Mouse (Mus musculus) embryonic stem cell, embryonic (primary cell): ENCODE measurements around the gene Cryba4.

Experiments
- CTCF ChIA-PET, 4 experiments: fragments of 300-600 bp in 2 of 4; fragments of 350-600 bp in 2 of 4; sonication (Branson Sonifier 250); formaldehyde crosslinking; loops; one replicate each; lab custom pipeline; 2022; ENCODE audit warnings: inconsistent platforms in 2 of 4; lab: Charles Lee
- POLR2A ChIA-PET, 4 experiments: fragments of 300-600 bp in 2 of 4; fragments of 350-600 bp in 2 of 4; sonication (Branson Sonifier 250); formaldehyde crosslinking; loops; one replicate each; lab custom pipeline; 2022; ENCODE audit warnings: antibody characterized with exemption in 4 of 4, inconsistent platforms in 1 of 4; lab: Charles Lee

Cryba4 gene

GRCm38 (mm10) chr5:112259862-112260650 lies 7.7 kb upstream of the Cryba4 start:
- ChIA-PET CTCF (no interaction called here), POLR2A (no interaction called here)

- ChIA-PET POLR2A (no interaction called here), CTCF (no interaction called here)
These were observed 5.6 kb upstream of the Cryba4 start for GRCm38 (mm10) chr5:112257896-112258295.

GRCm38 (mm10) chr5:112256457-112256856 lies 4.1 kb upstream of the Cryba4 start:
- CTCF ChIA-PET = interaction anchor here in 3 of 4 experiments (0.7 to 1.2 kb wide), 3 partner anchors 9 to 999 kb away, joined by 3 to 7 read pairs (median 3); no protein-coding TSS in a partner anchor
- POLR2A ChIA-PET = interaction anchor here in 3 of 4 experiments (0.7 to 1.5 kb wide), 4 partner anchors 15 to 20 kb away, joined by 3 to 5 read pairs (median 4); partner anchors contain the start of gene Tpst2 (in 3 of the 3)

- ChIA-PET CTCF (no interaction called here), POLR2A (no interaction called here)
These were observed 3.1 kb upstream of the Cryba4 start, which contains the start of gene Crybb1 for GRCm38 (mm10) chr5:112255426-112255825. TSS of gene Crybb1 (plus strand) at chr5:112255815.

GRCm38 (mm10) chr5:112254282-112254806 lies 2.0 kb upstream of the Cryba4 start:
- ChIA-PET POLR2A (no interaction called here), CTCF (interaction anchor here in 3 of 4 experiments (0.6 to 1.3 kb wide), 3 partner anchors 14 to 172 kb away, joined by 3 to 5 read pairs (median 3); no protein-coding TSS in a partner anchor)

GRCm38 (mm10) chr5:112253169-112253568 lies 851 bp upstream of the Cryba4 start:
- POLR2A ChIA-PET = interaction anchor here in 1 of 4 experiments (1.0 kb wide), 1 partner anchor 39 kb away, joined by 3 read pairs; no protein-coding TSS in a partner anchor
- CTCF ChIA-PET = interaction anchor here in 2 of 4 experiments (0.7 to 1.3 kb wide), 4 partner anchors 12 to 148 kb away, joined by 4 to 11 read pairs (median 6); no protein-coding TSS in a partner anchor

GRCm38 (mm10) chr5:112249106-112249505 lies 3.2 kb downstream of the Cryba4 start:
- ChIA-PET CTCF (interaction anchor here in 2 of 4 experiments (0.7 to 1.4 kb wide), 4 partner anchors 8 to 976 kb away, joined by 3 to 9 read pairs (median 5); no protein-coding TSS in a partner anchor), POLR2A (interaction anchor here in 1 of 4 experiments (1.0 to 1.5 kb wide), 3 partner anchors 17 to 115 kb away, joined by 3 to 5 read pairs (median 4); partner anchors contain the start of gene Tpst2)

GRCm38 (mm10) chr5:112247399-112247798 lies 4.9 kb downstream of the Cryba4 start:
- ChIA-PET POLR2A (interaction anchor here in 3 of 4 experiments (0.9 to 1.9 kb wide), 3 partner anchors 19 to 29 kb away, joined by 3 to 5 read pairs (median 5); partner anchors contain the start of gene Tpst2 (in 2 of the 3)), CTCF (no interaction called here)

- CTCF ChIA-PET = interaction anchor here in 1 of 4 experiments (1.7 kb wide), 1 partner anchor 17 kb away, joined by 3 read pairs; no protein-coding TSS in a partner anchor
- POLR2A ChIA-PET = interaction anchor here in 1 of 4 experiments (1.9 to 2.3 kb wide), 2 partner anchors 21 to 31 kb away, joined by 4 to 8 read pairs; partner anchors contain the start of gene Tpst2
These were observed 7.3 kb downstream of the Cryba4 start for GRCm38 (mm10) chr5:112244890-112245615.

GRCm38 (mm10) chr5:112244275-112244562 lies 8.1 kb downstream of the Cryba4 start:
- ChIA-PET CTCF (interaction anchor here in 3 of 4 experiments (0.6 to 1.7 kb wide), 5 partner anchors 16 to 210 kb away, joined by 3 to 16 read pairs (median 4); no protein-coding TSS in a partner anchor), POLR2A (interaction anchor here in 2 of 4 experiments (0.7 to 2.3 kb wide), 2 partner anchors 32 to 226 kb away, joined by 3 to 4 read pairs; partner anchors contain the start of gene Tpst2 (in 1 of the 2))

- CTCF ChIA-PET = interaction anchor here (0.6 to 1.7 kb wide), 9 partner anchors 15 to 1584 kb away, joined by 3 to 16 read pairs (median 4); no protein-coding TSS in a partner anchor
These were observed 8.6 kb downstream of the Cryba4 start for GRCm38 (mm10) chr5:112243539-112244274.

GRCm38 (mm10) chr5:112243041-112243440 lies 9.3 kb downstream of the Cryba4 start:
- CTCF ChIA-PET = interaction anchor here in 3 of 4 experiments (0.6 to 1.7 kb wide), 7 partner anchors 15 to 1585 kb away, joined by 3 to 8 read pairs (median 5); no protein-coding TSS in a partner anchor
- POLR2A ChIA-PET = interaction anchor here in 2 of 4 experiments (0.6 to 1.1 kb wide), 4 partner anchors 23 to 334 kb away, joined by 3 to 6 read pairs (median 4); partner anchors contain the start of genes Sez6l (in 1 of the 2), Tfip11 (in 1 of the 2) and Tpst2 (in 1 of the 2)

More at GRCm38 (mm10) chr5:112243539-112244274, 8.6 kb downstream of the Cryba4 start:
- POLR2A ChIA-PET = interaction anchor here in 3 of 4 experiments (0.6 to 2.3 kb wide), 4 partner anchors 32 to 226 kb away, joined by 3 to 4 read pairs (median 4); partner anchors contain the start of genes Tpst2 (in 2 of the 3) and Tfip11 (in 1 of the 3)

GRCm38 (mm10) chr5:112242361-112242778 lies 9.9 kb downstream of the Cryba4 start:
- POLR2A ChIA-PET = interaction anchor here in 3 of 4 experiments (0.6 to 2.0 kb wide), 7 partner anchors 12 to 376 kb away, joined by 3 to 6 read pairs (median 4); partner anchors contain the start of genes Sez6l (in 1 of the 3) and Tpst2 (in 1 of the 3)

GRCm38 (mm10) chr5:112241849-112242248 lies 10.5 kb downstream of the Cryba4 start:
- ChIA-PET CTCF (interaction anchor here in 3 of 4 experiments (0.6 to 2.0 kb wide), 6 partner anchors 11 to 94 kb away, joined by 3 to 11 read pairs (median 6); no protein-coding TSS in a partner anchor), POLR2A (interaction anchor here in 2 of 4 experiments (0.7 to 2.0 kb wide), 6 partner anchors 12 to 375 kb away, joined by 3 to 5 read pairs (median 4); partner anchors contain the start of gene Tpst2 (in 1 of the 2))

More at GRCm38 (mm10) chr5:112242361-112242778, 9.9 kb downstream of the Cryba4 start:
- CTCF ChIA-PET = interaction anchor here in 2 of 4 experiments (0.8 to 1.6 kb wide), 3 partner anchors 18 to 93 kb away, joined by 3 to 7 read pairs (median 5); no protein-coding TSS in a partner anchor

- POLR2A ChIA-PET = interaction anchor here (0.6 to 2.0 kb wide), 16 partner anchors 11 to 476 kb away, joined by 3 to 6 read pairs (median 4); partner anchors contain the start of gene Tpst2 (in 3 of the 4)
These were observed 11.6 kb downstream of the Cryba4 start for GRCm38 (mm10) chr5:112240761-112241160.

More at GRCm38 (mm10) chr5:112240761-112241160, 11.6 kb downstream of the Cryba4 start:
- CTCF ChIA-PET = interaction anchor here (0.5 to 2.0 kb wide), 69 partner anchors 8 to 1709 kb away, joined by 3 to 35 read pairs (median 4); partner anchors contain the start of gene Tpst2 (in 3 of the 4)
